Mouse (Mus musculus) midbrain, embryonic 16.5 days (tissue): ENCODE measurements around the gene Supt3. TPM values are rescaled to one million over a fixed set of nuclear protein-coding genes. Genes with fewer than 3 reads are reported as not detected.

ENCODE experiments used
- ATAC-seq: fragments of 200-750 bp; cut with Nextera tagmentation; 2 replicates; pipeline ENCODE4 v1.8.0; 2017; ENCODE audit warnings: moderate TSS enrichment
- H3K27ac ChIP-seq: fragments of 300-500 bp; sonication (generic); 2 replicates; pipeline ENCODE4 v1.5.1; 2014; ENCODE audit warnings: mild to moderate bottlenecking, low read length, mixed read lengths
- H3K27me3 ChIP-seq: fragments of 300-500 bp; sonication (generic); 2 replicates; pipeline ENCODE4 v1.6.1; 2014; ENCODE audit warnings: low read depth, low read length, mixed read lengths; ENCODE audit not compliant: control insufficient read depth, insufficient read depth
- H3K36me3 ChIP-seq: fragments of 300-500 bp; sonication (generic); 2 replicates; pipeline ENCODE4 v1.6.1; 2014; ENCODE audit warnings: mild to moderate bottlenecking, low read length, moderate library complexity, mixed read lengths; ENCODE audit not compliant: control insufficient read depth, insufficient read depth
- H3K4me1 ChIP-seq: fragments of 300-500 bp; sonication (generic); 2 replicates; pipeline ENCODE4 v1.6.1; 2014; ENCODE audit warnings: mild to moderate bottlenecking, low read length, mixed read lengths; ENCODE audit not compliant: control insufficient read depth, insufficient read depth
- H3K4me2 ChIP-seq: fragments of 300-500 bp; sonication (generic); 2 replicates; pipeline ENCODE4 v1.6.1; 2014; ENCODE audit warnings: mild to moderate bottlenecking, low read length, mixed read lengths
- H3K4me3 ChIP-seq: fragments of 300-500 bp; sonication (generic); 2 replicates; pipeline ENCODE4 v1.5.1; 2014; ENCODE audit warnings: low read depth, mild to moderate bottlenecking, low read length, moderate library complexity, mixed read lengths
- H3K9ac ChIP-seq: fragments of 300-500 bp; sonication (generic); 2 replicates; pipeline ENCODE4 v1.6.1; 2014; ENCODE audit warnings: low read depth, low read length, mixed read lengths
- H3K9me3 ChIP-seq: fragments of 300-500 bp; sonication (generic); replicated peaks from 2 replicates; pipeline ENCODE4 v1.6.1; 2014; ENCODE audit warnings: mild to moderate bottlenecking, low read length, mixed read lengths; ENCODE audit not compliant: control insufficient read depth, poor library complexity, severe bottlenecking
- WGBS: fragments of 180-500 bp; shearing (Covaris S2); extraction: QIAGEN DNeasy Blood & Tissue Kit; methylation state at CpG from one replicate; pipeline ENCODE4 v1.1.7; 2014; 5-methylcytosine and 5-hydroxymethylcytosine counted together
- polyA plus RNA-seq: library from polyadenylated mRNA; unstranded; fragments of >200 nt; fragmentation: Nextera tagmentation; extraction: Ambion mirVana; gene quantifications from 2 replicates; pipeline ENCODE4 v1.2.1, GENCODE M21; 2015

The Supt3 gene
- polyA plus RNA-seq, 1 experiment from 2014 or later: 21.8 TPM

- Histone ChIP-seq H3K27ac (no peak overlapping the region), H3K4me1 (peaks cover 28% of the 10 kb centered on the region), H3K4me3 (no peak overlapping the region), H3K4me2 (peak overlapping the region; percentile 7; the same call in 1 of the 2 replicates), H3K36me3 (no peaks in the 10 kb centered on the region), H3K9ac (no peak overlapping the region), H3K27me3 (peaks cover 33% of the 10 kb centered on the region), H3K9me3 (no peaks in the 10 kb centered on the region)
- ATAC-seq: no peak
- under 1% methylated on average over 17 of the region's 22 CpGs for WGBS
These were observed 38.8 kb upstream of the Supt3 start for GRCm38 (mm10) chr17:44738121-44738637.

- no peak overlapping the region for H3K4me3 ChIP-seq
- peaks cover 20% of the 10 kb centered on the region for H3K27me3 ChIP-seq
- H3K4me2 ChIP-seq: no peak overlapping the region
- peaks cover 8% of the 10 kb centered on the region for H3K4me1 ChIP-seq
- WGBS: 86% methylated on average over 9 of the region's 9 CpGs
- no peak overlapping the region for H3K9ac ChIP-seq
- no peaks in the 10 kb centered on the region for H3K36me3 ChIP-seq
- no peak for ATAC-seq
- H3K27ac ChIP-seq: no peak overlapping the region
- no peaks in the 10 kb centered on the region for H3K9me3 ChIP-seq
These were observed 34.7 kb upstream of the Supt3 start for GRCm38 (mm10) chr17:44742246-44742645.

GRCm38 (mm10) chr17:44743780-44744179, 33.2 kb upstream of the Supt3 start:
- Histone ChIP-seq H3K36me3 (no peaks in the 10 kb centered on the region), H3K4me3 (no peak overlapping the region), H3K9ac (no peak overlapping the region), H3K27me3 (peaks cover 16% of the 10 kb centered on the region), H3K4me1 (no peaks in the 10 kb centered on the region), H3K9me3 (no peaks in the 10 kb centered on the region), H3K4me2 (no peak overlapping the region), H3K27ac (no peak overlapping the region)
- WGBS: 59% methylated on average over 3 of the region's 3 CpGs
- no peak for ATAC-seq

- no peak overlapping the region for H3K4me2 ChIP-seq
- H3K4me3 ChIP-seq: no peak overlapping the region
- no peaks in the 10 kb centered on the region for H3K36me3 ChIP-seq
- peaks cover 6% of the 10 kb centered on the region for H3K27me3 ChIP-seq
- ATAC-seq: no peak
- no peaks in the 10 kb centered on the region for H3K9me3 ChIP-seq
- H3K9ac ChIP-seq: no peak overlapping the region
- H3K27ac ChIP-seq: no peak overlapping the region
- no peaks in the 10 kb centered on the region for H3K4me1 ChIP-seq
- WGBS: 93% methylated on average over 8 of the region's 8 CpGs
These were observed 31.6 kb upstream of the Supt3 start for GRCm38 (mm10) chr17:44745378-44745777.

GRCm38 (mm10) chr17:44766318-44766717, 10.6 kb upstream of the Supt3 start:
- H3K4me2 ChIP-seq: no peak overlapping the region
- no peaks in the 10 kb centered on the region for H3K36me3 ChIP-seq
- H3K9ac ChIP-seq: no peak overlapping the region
- H3K27me3 ChIP-seq: no peaks in the 10 kb centered on the region
- no peaks in the 10 kb centered on the region for H3K4me1 ChIP-seq
- H3K4me3 ChIP-seq: no peak overlapping the region
- H3K27ac ChIP-seq: no peak overlapping the region
- no peaks in the 10 kb centered on the region for H3K9me3 ChIP-seq
- 92% methylated on average over 11 of the region's 11 CpGs for WGBS
- no peak for ATAC-seq

GRCm38 (mm10) chr17:44766975-44767374, 10.0 kb upstream of the Supt3 start:
- no peak for ATAC-seq
- Histone ChIP-seq H3K4me3 (no peak overlapping the region), H3K27ac (no peak overlapping the region), H3K9me3 (no peaks in the 10 kb centered on the region), H3K36me3 (no peaks in the 10 kb centered on the region), H3K4me2 (no peak overlapping the region), H3K27me3 (no peaks in the 10 kb centered on the region), H3K4me1 (no peaks in the 10 kb centered on the region), H3K9ac (no peak overlapping the region)
- 38% methylated on average over 2 of the region's 2 CpGs for WGBS

- H3K27me3 ChIP-seq: no peaks in the 10 kb centered on the region
- no peak overlapping the region for H3K9ac ChIP-seq
- no peak overlapping the region for H3K4me2 ChIP-seq
- no peak overlapping the region for H3K27ac ChIP-seq
- H3K4me1 ChIP-seq: no peaks in the 10 kb centered on the region
- H3K36me3 ChIP-seq: no peaks in the 10 kb centered on the region
- H3K4me3 ChIP-seq: no peak overlapping the region
- WGBS: 43% methylated on average over 1 of the region's 1 CpGs
- ATAC-seq: no peak
- no peaks in the 10 kb centered on the region for H3K9me3 ChIP-seq
These were observed 9.6 kb upstream of the Supt3 start for GRCm38 (mm10) chr17:44767375-44767774.

GRCm38 (mm10) chr17:44768522-44768921, 8.4 kb upstream of the Supt3 start:
- no peaks in the 10 kb centered on the region for H3K9me3 ChIP-seq
- H3K27ac ChIP-seq: no peak overlapping the region
- no peak overlapping the region for H3K4me2 ChIP-seq
- no peak overlapping the region for H3K4me3 ChIP-seq
- H3K27me3 ChIP-seq: no peaks in the 10 kb centered on the region
- H3K9ac ChIP-seq: no peak overlapping the region
- ATAC-seq: no peak
- 73% methylated on average over 5 of the region's 5 CpGs for WGBS
- H3K36me3 ChIP-seq: no peaks in the 10 kb centered on the region
- no peaks in the 10 kb centered on the region for H3K4me1 ChIP-seq

GRCm38 (mm10) chr17:44770871-44771270, 6.1 kb upstream of the Supt3 start:
- no peak overlapping the region for H3K4me3 ChIP-seq
- no peak overlapping the region for H3K4me2 ChIP-seq
- ATAC-seq: no peak
- H3K9me3 ChIP-seq: no peaks in the 10 kb centered on the region
- no peak overlapping the region for H3K27ac ChIP-seq
- H3K9ac ChIP-seq: no peak overlapping the region
- no peaks in the 10 kb centered on the region for H3K27me3 ChIP-seq
- H3K36me3 ChIP-seq: no peaks in the 10 kb centered on the region
- WGBS: 74% methylated on average over 2 of the region's 2 CpGs
- H3K4me1 ChIP-seq: no peaks in the 10 kb centered on the region
